Mouse (Mus musculus) hindbrain, embryonic 16.5 days (tissue): ENCODE data around the gene Plod2. TPM values are rescaled to one million over a fixed set of nuclear protein-coding genes. Genes with fewer than 3 reads are reported as not detected.

Experiments used
- ATAC-seq: fragments of 200-750 bp; cut with Nextera tagmentation; 2 replicates; pipeline ENCODE4 v1.8.0; 2017; ENCODE audit warnings: moderate TSS enrichment, moderate library complexity
- H3K27ac ChIP-seq: fragments of 300-500 bp; sonication (generic); 2 replicates; pipeline ENCODE4 v1.5.1; 2014; ENCODE audit warnings: low read depth, mild to moderate bottlenecking, control low read depth, low read length, moderate library complexity
- H3K27me3 ChIP-seq: fragments of 300-500 bp; sonication (generic); replicated peaks from 2 replicates; pipeline ENCODE4 v1.6.1; 2014; ENCODE audit warnings: low read length; ENCODE audit not compliant: control insufficient read depth, insufficient read depth
- H3K36me3 ChIP-seq: fragments of 300-500 bp; sonication (generic); 2 replicates; pipeline ENCODE4 v1.6.1; 2014; ENCODE audit warnings: mild to moderate bottlenecking, low read length, moderate library complexity, mixed read lengths; ENCODE audit not compliant: control insufficient read depth, insufficient read depth
- H3K4me1 ChIP-seq: fragments of 300-500 bp; sonication (generic); 2 replicates; pipeline ENCODE4 v1.6.1; 2014; ENCODE audit warnings: low read depth, low read length; ENCODE audit not compliant: control insufficient read depth, insufficient read depth
- H3K4me2 ChIP-seq: fragments of 300-500 bp; sonication (generic); 2 replicates; pipeline ENCODE4 v1.6.1; 2014; ENCODE audit warnings: mild to moderate bottlenecking, low read length, control low read depth, moderate library complexity
- H3K4me3 ChIP-seq: fragments of 300-500 bp; sonication (generic); 2 replicates; pipeline ENCODE4 v1.5.1; 2014; ENCODE audit warnings: mild to moderate bottlenecking, low read length, control low read depth, moderate library complexity
- H3K9ac ChIP-seq: fragments of 300-500 bp; sonication (generic); 2 replicates; pipeline ENCODE4 v1.6.1; 2014; ENCODE audit warnings: low read depth, mild to moderate bottlenecking, control low read depth, low read length, moderate library complexity
- H3K9me3 ChIP-seq: fragments of 300-500 bp; sonication (generic); 2 replicates; pipeline ENCODE4 v1.6.1; 2014; ENCODE audit warnings: mild to moderate bottlenecking, low read length, moderate library complexity; ENCODE audit not compliant: control insufficient read depth
- WGBS: fragments of 180-500 bp; shearing (Covaris S2); extraction: QIAGEN DNeasy Blood & Tissue Kit; methylation state at CpG from one replicate; pipeline ENCODE4 v1.1.7; 2014; 5-methylcytosine and 5-hydroxymethylcytosine counted together
- polyA plus RNA-seq: library from polyadenylated mRNA; unstranded; fragments of >200 nt; fragmentation: Nextera tagmentation; extraction: Ambion mirVana; gene quantifications from 2 replicates; pipeline ENCODE4 v1.2.1, GENCODE M21; 2015

The Plod2 gene
- polyA plus RNA-seq, 1 experiment from 2014 or later: 11.8 TPM

DNA sequence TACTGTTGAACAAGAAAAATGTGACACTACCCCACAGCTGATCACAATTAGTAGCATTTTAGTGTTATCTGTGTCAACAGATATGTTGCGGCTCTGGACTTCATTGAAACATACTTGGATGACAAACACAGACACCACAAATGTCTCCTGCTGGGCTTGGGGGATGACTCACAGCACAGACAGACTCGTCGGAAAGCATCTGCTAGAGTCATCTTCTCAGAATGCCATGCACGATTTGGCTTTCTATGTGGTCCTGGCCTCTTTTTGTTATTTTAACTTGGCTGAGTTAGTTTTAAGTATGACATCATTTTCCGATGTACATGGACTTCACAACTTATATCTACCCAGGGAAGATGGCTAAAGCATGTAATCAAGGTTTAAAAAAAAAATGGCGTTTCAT, 4.3 kb upstream of the Plod2 start:
- H3K4me3 ChIP-seq: no peak overlapping the region
- H3K27ac ChIP-seq: no peak overlapping the region
- 62% methylated on average over 6 of the region's 6 CpGs for WGBS
- H3K9me3 ChIP-seq: no peaks in the 10 kb centered on the region
- peaks cover 5% of the 10 kb centered on the region for H3K4me1 ChIP-seq
- no peak for ATAC-seq
- H3K9ac ChIP-seq: no peak overlapping the region
- H3K36me3 ChIP-seq: no peaks in the 10 kb centered on the region
- no peaks in the 10 kb centered on the region; the same call in 1 of the 2 replicates for H3K27me3 ChIP-seq
- H3K4me2 ChIP-seq: no peak overlapping the region

DNA sequence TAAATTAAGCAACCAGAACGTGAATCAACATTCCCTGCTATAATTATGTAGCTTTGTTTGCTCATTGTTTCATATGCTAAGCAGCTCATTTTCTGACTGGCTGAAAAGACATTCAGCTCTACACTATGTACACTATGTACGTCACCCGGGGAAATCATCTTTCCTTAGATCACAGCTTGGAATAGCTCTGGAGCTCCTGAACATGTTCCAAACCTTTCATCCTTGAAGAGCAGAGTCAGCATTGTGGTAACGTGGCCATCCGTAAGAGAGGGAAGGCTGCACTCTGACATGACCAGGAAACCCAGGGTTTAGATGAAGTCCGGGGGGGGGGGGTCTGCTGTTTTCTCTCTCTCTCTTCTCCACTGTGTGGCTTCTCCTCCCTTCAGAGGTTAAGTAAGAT, 3.8 kb upstream of the Plod2 start:
- 37% methylated on average over 6 of the region's 6 CpGs for WGBS
- Histone ChIP-seq H3K4me1 (peaks cover 9% of the 10 kb centered on the region), H3K4me2 (no peak overlapping the region), H3K36me3 (no peaks in the 10 kb centered on the region), H3K27me3 (no peaks in the 10 kb centered on the region; the same call in 1 of the 2 replicates), H3K27ac (no peak overlapping the region), H3K4me3 (no peak overlapping the region), H3K9me3 (no peaks in the 10 kb centered on the region), H3K9ac (no peak overlapping the region)
- ATAC-seq: no peak

DNA sequence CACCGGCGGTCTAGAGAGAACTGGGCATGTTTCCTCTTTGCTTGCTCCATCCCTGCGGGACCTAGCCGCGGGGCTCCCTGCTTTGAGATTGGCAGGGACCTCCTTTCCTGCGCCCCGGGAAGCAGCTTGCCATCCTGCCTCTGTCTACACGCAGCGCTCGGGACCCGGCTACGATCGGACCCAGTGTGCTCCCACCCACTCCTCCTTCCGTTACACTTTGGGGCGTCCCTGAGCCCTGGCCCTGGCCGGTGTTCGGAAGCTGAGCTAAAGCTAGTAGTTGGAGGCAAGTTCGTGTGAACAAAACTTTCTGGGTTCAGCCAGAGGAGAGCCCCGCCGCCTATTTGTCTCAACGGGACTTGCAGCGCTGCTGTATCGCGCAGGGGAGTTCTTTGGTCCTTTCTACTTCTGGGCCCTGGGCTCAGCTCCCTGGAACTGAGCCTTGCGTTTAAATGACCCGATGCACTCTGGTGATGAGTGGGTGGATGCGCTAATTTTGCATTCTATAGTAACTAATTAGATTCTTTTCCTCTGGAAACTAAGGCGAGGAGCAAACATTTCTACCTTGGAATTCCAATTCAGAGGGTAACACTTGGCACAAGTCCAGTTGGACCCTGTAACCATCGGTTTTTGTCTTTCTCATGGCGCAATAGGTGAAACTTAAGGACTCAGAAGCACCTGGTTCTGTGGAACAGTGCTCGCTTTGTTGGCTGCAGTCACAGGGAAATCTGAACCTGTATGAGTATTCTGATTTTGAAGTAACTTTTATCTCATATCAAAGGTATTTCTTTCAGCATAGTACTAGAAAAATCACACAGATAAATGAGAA, 781 bp downstream of the Plod2 start:
- no peaks in the 10 kb centered on the region for H3K9me3 ChIP-seq
- peak overlapping the region; percentile 91 for H3K9ac ChIP-seq
- ATAC-seq: no peak; the same call in 1 of the 2 replicates
- peaks cover 16% of the 10 kb centered on the region for H3K4me1 ChIP-seq
- H3K4me2 ChIP-seq: peak overlapping the region; percentile 89
- H3K4me3 ChIP-seq: peak overlapping the region; percentile 95
- peak overlapping the region; percentile 78 for H3K27ac ChIP-seq
- 2% methylated on average over 31 of the region's 31 CpGs for WGBS
- H3K27me3 ChIP-seq: no peaks in the 10 kb centered on the region
- H3K36me3 ChIP-seq: no peaks in the 10 kb centered on the region

DNA sequence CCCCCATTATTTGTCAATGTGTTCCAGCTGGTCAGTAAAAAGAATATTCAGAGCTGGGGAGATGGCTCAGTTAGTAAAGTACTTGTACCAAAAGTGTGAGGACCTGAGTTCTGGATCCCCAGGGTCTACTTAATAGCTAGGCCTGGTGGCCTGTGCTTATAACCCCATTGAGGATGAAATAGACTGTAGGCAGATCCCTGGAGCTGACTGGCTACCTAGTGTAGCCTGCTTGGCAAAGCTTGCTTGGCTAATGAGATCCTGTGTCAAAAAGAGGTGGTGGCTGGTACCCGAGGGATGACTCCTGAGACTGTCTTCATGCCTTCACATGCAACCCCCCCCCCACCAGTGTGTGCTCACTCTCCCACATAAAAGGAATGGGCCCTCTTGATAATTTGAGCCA, 2.1 kb downstream of the Plod2 start:
- H3K4me2 ChIP-seq: peak overlapping the region; percentile 15; the same call in 1 of the 2 replicates
- WGBS: 67% methylated on average over 1 of the region's 1 CpGs
- H3K27me3 ChIP-seq: no peaks in the 10 kb centered on the region
- H3K27ac ChIP-seq: no peak overlapping the region
- no peaks in the 10 kb centered on the region for H3K36me3 ChIP-seq
- no peak overlapping the region for H3K4me3 ChIP-seq
- no peak overlapping the region for H3K9ac ChIP-seq
- H3K4me1 ChIP-seq: peaks cover 16% of the 10 kb centered on the region
- no peaks in the 10 kb centered on the region for H3K9me3 ChIP-seq
- ATAC-seq: no peak

DNA sequence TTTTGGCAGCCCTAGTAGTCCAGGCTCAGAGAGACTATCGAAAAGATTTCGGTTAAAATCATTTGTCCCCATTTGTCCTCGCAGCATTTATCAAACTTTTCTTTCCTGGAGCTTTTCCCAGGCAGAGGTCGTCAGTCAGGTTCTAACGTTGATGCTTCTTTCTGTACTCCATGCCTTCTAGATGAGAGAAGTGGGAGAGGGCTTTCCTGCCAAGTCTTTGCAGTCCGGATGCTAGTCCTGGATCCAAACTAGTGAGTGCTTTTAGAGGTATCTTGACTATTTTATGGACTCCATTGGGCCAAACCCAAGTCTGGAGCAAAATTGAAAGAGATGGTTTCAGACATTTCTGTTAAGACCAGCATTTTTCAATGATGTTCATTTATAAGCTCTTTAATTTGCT, 3.0 kb downstream of the Plod2 start:
- no peak overlapping the region for H3K27ac ChIP-seq
- 75% methylated on average over 6 of the region's 6 CpGs for WGBS
- no peaks in the 10 kb centered on the region for H3K27me3 ChIP-seq
- H3K9me3 ChIP-seq: no peaks in the 10 kb centered on the region
- H3K4me1 ChIP-seq: peaks cover 16% of the 10 kb centered on the region
- H3K4me3 ChIP-seq: no peak overlapping the region
- H3K4me2 ChIP-seq: peak overlapping the region; percentile 9; the same call in 1 of the 2 replicates
- no peak for ATAC-seq
- H3K36me3 ChIP-seq: no peaks in the 10 kb centered on the region
- no peak overlapping the region for H3K9ac ChIP-seq

DNA sequence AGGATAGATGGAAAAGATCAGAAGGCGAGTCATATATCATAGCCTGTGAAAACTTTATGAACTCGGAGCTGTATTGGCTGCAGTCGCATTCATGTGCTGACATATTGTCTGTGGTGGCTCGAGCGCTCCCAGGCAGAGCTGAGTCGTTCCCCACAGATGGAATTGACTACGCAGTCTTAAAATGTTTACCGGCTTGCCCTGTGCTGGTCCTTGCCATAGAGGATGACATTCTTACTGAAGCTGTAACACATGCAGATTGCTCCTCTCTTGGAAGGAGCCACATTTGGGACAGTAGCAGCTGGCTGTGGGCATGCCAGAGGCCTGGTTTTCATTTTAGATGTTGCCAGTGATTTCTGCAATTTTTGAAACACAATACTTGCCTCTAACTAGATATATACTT, 4.4 kb downstream of the Plod2 start:
- Histone ChIP-seq H3K36me3 (no peaks in the 10 kb centered on the region), H3K9ac (no peak overlapping the region), H3K9me3 (no peaks in the 10 kb centered on the region), H3K4me2 (no peak overlapping the region), H3K4me3 (no peak overlapping the region), H3K4me1 (peaks cover 14% of the 10 kb centered on the region), H3K27me3 (no peaks in the 10 kb centered on the region), H3K27ac (no peak overlapping the region)
- WGBS: 80% methylated on average over 8 of the region's 8 CpGs
- no peak for ATAC-seq

DNA sequence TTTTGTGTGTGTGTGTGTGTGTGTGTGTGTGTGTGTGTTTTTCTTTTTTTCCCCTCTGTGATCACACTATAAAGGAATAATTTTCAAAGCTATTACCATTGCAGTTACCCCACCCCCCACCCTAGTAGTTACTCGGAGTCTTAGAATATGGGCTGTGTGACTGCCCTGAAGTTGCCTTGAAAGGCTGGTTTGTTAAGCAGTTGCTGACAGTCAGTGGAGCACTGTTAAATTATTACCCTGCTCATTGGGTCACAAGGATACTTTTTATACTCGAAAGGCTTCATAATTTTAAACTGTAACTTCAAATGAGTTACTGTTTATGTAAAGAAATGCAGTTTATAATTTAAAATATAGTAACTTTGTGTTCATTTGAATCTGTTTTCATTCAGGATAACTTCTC, 5.1 kb downstream of the Plod2 start:
- WGBS: 70% methylated on average over 2 of the region's 2 CpGs
- Histone ChIP-seq H3K27me3 (no peaks in the 10 kb centered on the region), H3K4me2 (no peak overlapping the region), H3K4me1 (peaks cover 11% of the 10 kb centered on the region), H3K27ac (no peak overlapping the region), H3K4me3 (no peak overlapping the region), H3K9me3 (no peaks in the 10 kb centered on the region), H3K9ac (no peak overlapping the region), H3K36me3 (no peaks in the 10 kb centered on the region)
- no peak for ATAC-seq

DNA sequence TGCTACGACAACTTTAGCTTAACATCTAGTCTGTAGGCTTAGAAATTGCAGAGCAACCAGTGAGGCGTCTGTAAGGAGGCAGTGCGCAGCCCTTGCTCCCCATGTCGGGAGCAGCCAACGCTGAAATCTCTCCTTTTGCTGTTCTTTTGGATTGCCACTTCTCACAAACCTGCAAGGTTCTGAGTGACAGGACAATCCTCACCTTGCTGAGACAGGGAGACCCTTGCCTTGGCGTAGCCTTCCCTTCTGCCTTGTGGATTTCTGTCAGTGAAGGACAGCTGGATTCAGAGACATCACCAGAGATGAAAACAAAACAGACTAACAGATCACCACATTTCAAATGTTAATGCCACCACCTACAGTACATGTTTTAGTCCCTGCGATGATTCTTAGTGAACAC, 5.8 kb downstream of the Plod2 start:
- Histone ChIP-seq H3K4me1 (peaks cover 10% of the 10 kb centered on the region), H3K27ac (no peak overlapping the region), H3K4me2 (no peak overlapping the region), H3K4me3 (no peak overlapping the region), H3K36me3 (no peaks in the 10 kb centered on the region), H3K9me3 (no peaks in the 10 kb centered on the region), H3K27me3 (no peaks in the 10 kb centered on the region), H3K9ac (no peak overlapping the region)
- 93% methylated on average over 7 of the region's 7 CpGs for WGBS
- no peak for ATAC-seq

DNA sequence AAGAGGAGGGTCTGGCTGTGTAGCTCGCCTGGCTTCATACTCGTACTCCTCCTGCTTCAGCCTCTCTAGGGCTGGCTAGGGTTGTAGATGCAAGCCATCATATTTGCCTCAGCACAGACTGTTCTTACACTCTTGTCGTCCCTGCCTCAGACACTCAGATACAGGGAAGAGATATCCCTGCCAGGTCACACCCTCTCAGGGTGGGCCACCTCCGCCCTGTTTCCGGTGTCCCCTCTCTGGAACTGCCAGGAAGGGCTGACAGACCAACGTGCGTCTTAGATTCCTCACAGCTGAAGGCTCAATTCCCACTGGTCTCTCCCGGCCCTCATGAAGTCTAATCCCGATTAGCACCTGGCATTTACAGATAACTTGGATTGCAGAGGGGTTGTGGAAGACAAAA, 6.6 kb downstream of the Plod2 start:
- Histone ChIP-seq H3K27ac (no peak overlapping the region), H3K4me1 (peaks cover 7% of the 10 kb centered on the region), H3K27me3 (no peaks in the 10 kb centered on the region), H3K9ac (no peak overlapping the region), H3K4me3 (no peak overlapping the region), H3K9me3 (no peaks in the 10 kb centered on the region), H3K36me3 (no peaks in the 10 kb centered on the region), H3K4me2 (no peak overlapping the region)
- 80% methylated on average over 9 of the region's 9 CpGs for WGBS
- ATAC-seq: no peak
